Mouse (Mus musculus) kidney, adult 2 months (tissue): ENCODE measurements at regions not wholly inside any gene's neighbourhood (a gene's known extent, or its start where the extent isn't known, plus 50 kb on each side); places are given as distances from the start of the nearest gene placed in this dataset.

Experiments used
- CTCF ChIP-seq: fragments of 200-500 bp; conservative IDR thresholded peaks from 2 replicates; pipeline ENCODE4 v1.5.1; 2011; ENCODE audit warnings: low read depth, mild to moderate bottlenecking, control low read depth, low read length, moderate library complexity, mixed read lengths; ENCODE audit not compliant: insufficient read depth, insufficient read length
- POLR2A ChIP-seq: fragments of 200-500 bp; IDR thresholded peaks from one replicate; pipeline ENCODE4 v1.6.1; 2011; ENCODE audit warnings: low read depth, low read length, control low read depth

DNA sequence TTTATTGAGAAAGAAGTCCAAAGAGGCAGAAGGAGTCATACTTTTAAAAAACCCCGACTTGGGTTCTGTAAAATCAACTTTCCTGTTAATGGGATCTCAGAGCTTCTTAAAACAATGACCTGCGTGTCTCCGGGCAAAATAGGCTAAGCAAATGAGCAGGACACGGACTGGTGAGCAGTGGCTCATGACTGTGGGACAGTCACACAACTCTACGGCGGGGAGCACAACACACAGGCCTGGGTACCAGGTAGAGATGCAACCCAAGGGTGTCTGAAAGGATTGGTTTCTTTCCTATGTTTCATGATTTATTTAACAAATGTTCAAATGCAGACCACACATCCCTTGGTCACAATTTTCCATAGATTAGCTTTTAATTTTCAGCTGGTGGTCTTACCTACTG lies 1058.3 kb upstream of the Tenm3 start:
- no peak for TF ChIP-seq CTCF
- TF ChIP-seq POLR2A, result no peak
